Mouse (Mus musculus) MEL (cell line): ENCODE results near the gene Slc1a3. TPM values are rescaled to one million over a fixed set of nuclear protein-coding genes. Genes with fewer than 3 reads are reported as not detected.

ENCODE experiments used
- DNase-seq: peaks from one replicate; pipeline ENCODE4 v3.0.0; 2011; ENCODE audit warnings: low read depth, low spot score
- H3K27ac ChIP-seq: 2 replicates; pipeline ENCODE4 v1.5.1; 2012; ENCODE audit warnings: low read depth, mild to moderate bottlenecking, control low read depth, low read length, moderate library complexity; ENCODE audit not compliant: control insufficient read depth
- H3K27me3 ChIP-seq, 2 experiments: fragments of 150-350 bp in 1 of 2; sonication (generic) in 1 of 2; 2 replicates each; pipeline ENCODE4 v1.6.1; 2012; ENCODE audit warnings: low read length in 2 of 2, mild to moderate bottlenecking in 2 of 2, improper control_type of control experiment in 1 of 2, moderate library complexity in 1 of 2; ENCODE audit not compliant: insufficient read depth in 2 of 2, control insufficient read depth in 1 of 2
- H3K36me3 ChIP-seq, 2 experiments: 2 replicates each; pipeline ENCODE4 v1.6.1; 2012 to 2014; ENCODE audit warnings: low read length in 2 of 2, improper control_type of control experiment in 1 of 2, inconsistent platforms in 1 of 2, mild to moderate bottlenecking in 1 of 2; ENCODE audit not compliant: insufficient read depth in 2 of 2, control insufficient read depth in 1 of 2
- H3K4me1 ChIP-seq, 2 experiments: fragments of 150-350 bp in 1 of 2; sonication (generic) in 1 of 2; 2 replicates each; pipeline ENCODE4 v1.6.1; 2012; ENCODE audit warnings: low read length in 2 of 2, improper control_type of control experiment in 1 of 2, mild to moderate bottlenecking in 1 of 2; ENCODE audit not compliant: insufficient read depth in 2 of 2, control insufficient read depth in 1 of 2
- H3K4me3 ChIP-seq, 2 experiments: fragments of 150-350 bp in 1 of 2; sonication (generic) in 1 of 2; 2 replicates each; pipeline ENCODE4 v1.5.1; 2012; ENCODE audit warnings: low read depth in 2 of 2, low read length in 2 of 2, mild to moderate bottlenecking in 2 of 2, moderate library complexity in 2 of 2, control low read depth in 1 of 2, improper control_type of control experiment in 1 of 2; ENCODE audit not compliant: control insufficient read depth in 1 of 2, insufficient read depth in 1 of 2
- H3K79me2 ChIP-seq: 2 replicates; pipeline ENCODE4 v1.6.1; 2012; ENCODE audit warnings: mild to moderate bottlenecking, low read length, moderate library complexity; ENCODE audit not compliant: control insufficient read depth, poor library complexity, insufficient read depth
- H3K9ac ChIP-seq: 2 replicates; pipeline ENCODE4 v1.6.1; 2012; ENCODE audit warnings: low read depth, mild to moderate bottlenecking, control low read depth, low read length, moderate library complexity; ENCODE audit not compliant: control insufficient read depth, poor library complexity, severe bottlenecking
- H3K9me3 ChIP-seq: fragments of 150-350 bp; sonication (generic); replicated peaks from 2 replicates; pipeline ENCODE4 v1.6.1; 2012; ENCODE audit warnings: mild to moderate bottlenecking, low read length, improper control_type of control experiment, moderate library complexity; ENCODE audit not compliant: insufficient read depth
- CHD2 ChIP-seq: IDR thresholded peaks from 2 replicates; pipeline ENCODE4 v1.6.1; 2011; ENCODE audit warnings: low read length, improper control_type of control experiment
- E2F4 ChIP-seq: IDR thresholded peaks from 2 replicates; pipeline ENCODE4 v1.6.1; 2011; ENCODE audit warnings: low read depth, low read length, improper control_type of control experiment, borderline replicate concordance
- ELF1 ChIP-seq: IDR thresholded peaks from 2 replicates; pipeline ENCODE4 v1.6.1; 2014; ENCODE audit warnings: low read depth, mild to moderate bottlenecking, inconsistent platforms, low read length, improper control_type of control experiment, moderate library complexity
- ETS1 ChIP-seq: IDR thresholded peaks from 2 replicates; pipeline ENCODE4 v1.6.1; 2012; ENCODE audit warnings: low read depth, mild to moderate bottlenecking, inconsistent platforms, low read length, improper control_type of control experiment, moderate library complexity
- GABPA ChIP-seq: IDR thresholded peaks from 2 replicates; pipeline ENCODE4 v1.6.1; 2012; ENCODE audit warnings: low read depth, mild to moderate bottlenecking, inconsistent platforms, low read length, improper control_type of control experiment, moderate library complexity
- GATA1 ChIP-seq: IDR thresholded peaks from 2 replicates; pipeline ENCODE4 v1.6.1; 2011; ENCODE audit warnings: low read depth, low read length, improper control_type of control experiment
- HCFC1 ChIP-seq: IDR thresholded peaks from 2 replicates; pipeline ENCODE4 v1.6.1; 2012; ENCODE audit warnings: low read depth, mild to moderate bottlenecking, inconsistent platforms, low read length, improper control_type of control experiment, moderate library complexity
- JUND ChIP-seq: IDR thresholded peaks from 2 replicates; pipeline ENCODE4 v1.6.1; 2011; ENCODE audit warnings: low read depth, mild to moderate bottlenecking, improper control_type of control experiment, low read length
- MAFK ChIP-seq: IDR thresholded peaks from 2 replicates; pipeline ENCODE4 v1.6.1; 2011; ENCODE audit warnings: low read depth, mild to moderate bottlenecking, low read length, improper control_type of control experiment, borderline replicate concordance
- MAX ChIP-seq: IDR thresholded peaks from 2 replicates; pipeline ENCODE4 v1.6.1; 2011; ENCODE audit warnings: low read length, improper control_type of control experiment
- MAZ ChIP-seq: IDR thresholded peaks from 2 replicates; pipeline ENCODE4 v1.6.1; 2012; ENCODE audit warnings: low read depth, mild to moderate bottlenecking, inconsistent platforms, low read length, improper control_type of control experiment
- MEF2A ChIP-seq: IDR thresholded peaks from 2 replicates; pipeline ENCODE4 v1.6.1; 2014; ENCODE audit warnings: low read depth, mild to moderate bottlenecking, inconsistent platforms, low read length, improper control_type of control experiment; ENCODE audit not compliant: poor library complexity, insufficient replicate concordance, severe bottlenecking; ENCODE audit errors: extremely low read depth
- MXI1 ChIP-seq: IDR thresholded peaks from 2 replicates; pipeline ENCODE4 v1.6.1; 2011; ENCODE audit warnings: mild to moderate bottlenecking, low read depth, low read length, improper control_type of control experiment
- MYB ChIP-seq: IDR thresholded peaks from 2 replicates; pipeline ENCODE4 v1.6.1; 2011; ENCODE audit warnings: mild to moderate bottlenecking, low read depth, low read length, improper control_type of control experiment
- MYC ChIP-seq: IDR thresholded peaks from 2 replicates; pipeline ENCODE4 v1.6.1; 2011; ENCODE audit warnings: low read depth, mild to moderate bottlenecking, low read length, improper control_type of control experiment, moderate library complexity
- NELFE ChIP-seq: IDR thresholded peaks from 2 replicates; pipeline ENCODE4 v1.6.1; 2011; ENCODE audit warnings: low read depth, low read length, improper control_type of control experiment
- NRF1 ChIP-seq: IDR thresholded peaks from 2 replicates; pipeline ENCODE4 v1.6.1; 2014; ENCODE audit warnings: low read depth, mild to moderate bottlenecking, inconsistent platforms, low read length, improper control_type of control experiment, moderate library complexity; ENCODE audit not compliant: poor library complexity, insufficient read depth, severe bottlenecking
- POLR2AphosphoS5 ChIP-seq: IDR thresholded peaks from 2 replicates; pipeline ENCODE4 v1.6.1; 2012; ENCODE audit warnings: low read depth, borderline replicate concordance, mild to moderate bottlenecking, inconsistent platforms, low read length, moderate library complexity, mixed read lengths
- RAD21 ChIP-seq: IDR thresholded peaks from 2 replicates; pipeline ENCODE4 v1.6.1; 2011; ENCODE audit warnings: mild to moderate bottlenecking, low read depth, low read length, improper control_type of control experiment
- RCOR1 ChIP-seq: IDR thresholded peaks from 2 replicates; pipeline ENCODE4 v1.6.1; 2012; ENCODE audit warnings: low read depth, mild to moderate bottlenecking, inconsistent platforms, low read length, improper control_type of control experiment
- SIN3A ChIP-seq: IDR thresholded peaks from 2 replicates; pipeline ENCODE4 v1.6.1; 2012; ENCODE audit warnings: low read length, improper control_type of control experiment, inconsistent platforms
- SMC3 ChIP-seq: IDR thresholded peaks from 2 replicates; pipeline ENCODE4 v1.6.1; 2011; ENCODE audit warnings: low read depth, low read length, improper control_type of control experiment
- TAL1 ChIP-seq: IDR thresholded peaks from 2 replicates; pipeline ENCODE4 v1.6.1; 2012; ENCODE audit warnings: mild to moderate bottlenecking, inconsistent platforms, low read length, moderate library complexity, mixed read lengths
- TBP ChIP-seq: IDR thresholded peaks from 2 replicates; pipeline ENCODE4 v1.8.0; 2011; ENCODE audit warnings: low read depth, low read length, improper control_type of control experiment
- UBTF ChIP-seq: IDR thresholded peaks from 2 replicates; pipeline ENCODE4 v1.6.1; 2012; ENCODE audit warnings: low read depth, mild to moderate bottlenecking, inconsistent platforms, low read length, improper control_type of control experiment, moderate library complexity, borderline replicate concordance; ENCODE audit not compliant: insufficient read depth
- USF1 ChIP-seq: IDR thresholded peaks from 2 replicates; pipeline ENCODE4 v1.6.1; 2014; ENCODE audit warnings: low read depth, mild to moderate bottlenecking, inconsistent platforms, low read length, improper control_type of control experiment, moderate library complexity
- USF2 ChIP-seq, 2 experiments: IDR thresholded peaks; 2 replicates each; pipeline ENCODE4 v1.6.1; 2011 to 2012; ENCODE audit warnings: improper control_type of control experiment in 2 of 2, low read length in 2 of 2, borderline replicate concordance in 1 of 2, inconsistent platforms in 1 of 2, low read depth in 1 of 2, mild to moderate bottlenecking in 1 of 2; ENCODE audit not compliant: insufficient read depth in 1 of 2
- ZC3H11A ChIP-seq: IDR thresholded peaks from 2 replicates; pipeline ENCODE4 v1.6.1; 2012; ENCODE audit warnings: low read depth, mild to moderate bottlenecking, inconsistent platforms, low read length, improper control_type of control experiment
- ZKSCAN1 ChIP-seq: IDR thresholded peaks from 2 replicates; pipeline ENCODE4 v1.6.1; 2012; ENCODE audit warnings: low read depth, mild to moderate bottlenecking, inconsistent platforms, low read length, improper control_type of control experiment, moderate library complexity
- ZMIZ1 ChIP-seq: IDR thresholded peaks from 2 replicates; pipeline ENCODE4 v1.6.1; 2012; ENCODE audit warnings: low read depth, mild to moderate bottlenecking, inconsistent platforms, low read length, improper control_type of control experiment, moderate library complexity
- ZNF384 ChIP-seq: IDR thresholded peaks from 2 replicates; pipeline ENCODE4 v1.6.1; 2012; ENCODE audit warnings: low read depth, mild to moderate bottlenecking, inconsistent platforms, low read length, improper control_type of control experiment
- polyA plus RNA-seq, 2 experiments: library from polyadenylated mRNA; stranded (reverse) in 1 of 2; unstranded in 1 of 2; fragments of >175 nt in 1 of 2; fragments of >200 nt in 1 of 2; gene quantifications; 2 replicates each; pipeline versions ENCODE4 v1.2.1 to v1.2.4; 2012; ENCODE audit warnings: low replicate concordance in 2 of 2, low read depth in 1 of 2; ENCODE audit not compliant: insufficient read length in 2 of 2, insufficient read depth in 1 of 2, missing spikeins in 1 of 2
- total RNA-seq: library from RNA; depleted of rRNA; stranded (reverse); fragments of 300-350 nt; gene quantifications from 2 replicates; pipeline ENCODE4 v1.2.3, GENCODE M21; 2012

The Slc1a3 gene
- total and polyA plus RNA-seq, 3 experiments: not detected

DNA sequence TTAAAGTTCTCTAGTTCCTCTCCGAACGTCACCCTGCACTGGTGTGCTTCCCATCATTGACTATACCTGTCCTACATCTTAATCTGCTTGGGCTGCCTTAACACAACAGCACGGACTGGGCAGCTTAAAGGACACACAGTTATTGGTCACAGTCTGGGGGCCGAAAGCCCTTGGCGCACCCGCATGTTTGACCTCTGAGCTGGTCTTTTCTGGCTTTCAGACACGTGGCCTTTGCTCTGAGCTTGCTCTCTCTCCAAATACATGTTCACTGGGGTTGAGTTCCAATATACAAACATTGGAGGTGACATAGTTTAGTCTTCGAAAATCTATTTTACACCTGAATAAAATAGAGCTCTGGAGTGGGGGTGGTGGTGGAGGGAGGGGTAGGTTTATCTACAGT, 82.4 kb downstream of the Slc1a3 start:
- Histone ChIP-seq H3K36me3 (peaks cover 0 to 5% of the 10 kb centered on the region in 2 experiments; a peak in 2 of 4 replicates), H3K9ac (no peak overlapping the region), H3K4me3 (no peak overlapping the region), H3K9me3 (no peaks in the 10 kb centered on the region), H3K79me2 (no peaks in the 10 kb centered on the region), H3K27me3 (no peaks in the 10 kb centered on the region), H3K27ac (no peak overlapping the region), H3K4me1 (peaks cover 0 to 9% of the 10 kb centered on the region in 2 experiments; a peak in 2 of 4 replicates)
- no peak for DNase-seq
- no peak for TF ChIP-seq NELFE
- no peak for TF ChIP-seq GATA1
- no peak for TF ChIP-seq UBTF
- TF ChIP-seq MAZ: no peak
- TF ChIP-seq ETS1: no peak
- no peak for TF ChIP-seq RCOR1
- no peak for TF ChIP-seq MXI1
- TF ChIP-seq ZNF384: no peak
- no peak for TF ChIP-seq ZC3H11A
- no peak for TF ChIP-seq SIN3A
- TF ChIP-seq E2F4: no peak
- TF ChIP-seq MYB: no peak
- TF ChIP-seq TAL1: no peak
- no peak for TF ChIP-seq GABPA
- no peak for TF ChIP-seq SMC3
- TF ChIP-seq MYC: no peak
- no peak for TF ChIP-seq ELF1
- TF ChIP-seq MAFK: no peak
- TF ChIP-seq USF1: no peak
- TF ChIP-seq JUND: no peak

GRCm38 (mm10) chr15:8627097-8627537, 83.4 kb downstream of the Slc1a3 start:
- DNase-seq: peak; percentile 88
- Histone ChIP-seq H3K27me3 (no peaks in the 10 kb centered on the region), H3K27ac (no peak overlapping the region), H3K9me3 (no peaks in the 10 kb centered on the region), H3K79me2 (no peaks in the 10 kb centered on the region), H3K9ac (peak overlapping the region; percentile 23; the same call in 1 of the 2 replicates), H3K4me3 (peak overlapping the region; percentile 29 to 49), H3K36me3 (peaks cover 0 to 5% of the 10 kb centered on the region in 2 experiments; a peak in 2 of 4 replicates), H3K4me1 (peaks cover 0 to 9% of the 10 kb centered on the region in 2 experiments; a peak in 2 of 4 replicates)
- no peak for TF ChIP-seq USF1
- TF ChIP-seq GABPA: no peak
- TF ChIP-seq GATA1: 0 out of 2 replicates have a peak, but pooled peaks have one; percentile 16
- TF ChIP-seq TBP: no peak
- TF ChIP-seq ZMIZ1: no peak
- TF ChIP-seq MEF2A: no peak
- no peak for TF ChIP-seq USF2 (IDR thresholded peaks at IDR 0.05; ENCODE audit: borderline replicate concordance in 1 of 2, insufficient read depth in 1 of 2, low read depth in 1 of 2, low read length in 2 of 2)
- TF ChIP-seq HCFC1: 0 out of 2 replicates have a peak, but pooled peaks have one; percentile 15
- no peak for TF ChIP-seq POLR2AphosphoS5
- TF ChIP-seq MAZ: peak; percentile 35; the same call in 1 of the 2 replicates
- TF ChIP-seq ZNF384: peak; percentile 4; the same call in 1 of the 2 replicates
- TF ChIP-seq MAX: peak; percentile 35; the same call in 1 of the 2 replicates
- peak; percentile 92 for TF ChIP-seq RAD21
- TF ChIP-seq ZKSCAN1: no peak
- TF ChIP-seq E2F4: no peak
- TF ChIP-seq NRF1: no peak
- TF ChIP-seq CHD2: no peak
